Mouse (Mus musculus): Measurements from ENCODE around the gene Map2k5.

The Map2k5 gene

DNA sequence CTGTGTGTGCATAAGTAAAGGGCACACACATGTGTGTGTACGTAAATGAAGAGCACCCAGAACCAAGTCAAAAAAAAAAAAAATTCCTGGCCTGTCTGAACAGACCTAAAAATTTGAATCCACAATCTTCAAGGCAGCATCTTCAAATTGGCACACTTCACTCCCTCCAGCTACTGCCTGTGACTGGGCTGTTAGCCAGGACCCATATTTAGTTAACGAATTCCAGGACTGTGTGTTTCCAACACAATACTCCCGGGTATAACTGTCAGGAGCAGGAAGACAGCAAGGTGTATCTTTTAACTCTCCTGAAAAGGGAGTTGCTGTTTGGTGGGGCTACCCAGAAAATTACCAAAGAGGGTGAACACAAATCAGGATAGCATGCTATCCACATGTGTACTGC is 118.9 kb downstream of the Map2k5 start:
- no peak for DNase-seq (ENCODE audit: inconsistent ontology term)

DNA sequence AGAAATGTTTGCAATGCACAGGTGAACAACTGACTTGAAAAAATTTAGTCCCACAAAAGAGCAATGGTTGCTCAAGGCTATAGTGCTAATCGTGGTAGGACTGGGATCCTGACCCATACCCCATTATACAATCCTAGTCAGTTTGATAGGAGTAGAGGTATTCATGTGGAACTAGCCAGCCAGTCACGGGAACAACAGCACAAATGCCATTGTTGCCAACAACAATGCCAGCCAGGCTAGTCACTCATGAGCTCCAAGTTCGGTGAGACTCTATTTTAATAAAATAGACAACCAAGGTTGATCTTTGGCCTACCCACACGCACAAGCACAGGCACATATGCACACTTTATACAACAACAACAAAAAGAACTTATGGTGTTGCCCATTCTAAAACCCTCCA is 120.0 kb downstream of the Map2k5 start:
- DNase-seq (ENCODE audit: inconsistent ontology term): no peak

DNA sequence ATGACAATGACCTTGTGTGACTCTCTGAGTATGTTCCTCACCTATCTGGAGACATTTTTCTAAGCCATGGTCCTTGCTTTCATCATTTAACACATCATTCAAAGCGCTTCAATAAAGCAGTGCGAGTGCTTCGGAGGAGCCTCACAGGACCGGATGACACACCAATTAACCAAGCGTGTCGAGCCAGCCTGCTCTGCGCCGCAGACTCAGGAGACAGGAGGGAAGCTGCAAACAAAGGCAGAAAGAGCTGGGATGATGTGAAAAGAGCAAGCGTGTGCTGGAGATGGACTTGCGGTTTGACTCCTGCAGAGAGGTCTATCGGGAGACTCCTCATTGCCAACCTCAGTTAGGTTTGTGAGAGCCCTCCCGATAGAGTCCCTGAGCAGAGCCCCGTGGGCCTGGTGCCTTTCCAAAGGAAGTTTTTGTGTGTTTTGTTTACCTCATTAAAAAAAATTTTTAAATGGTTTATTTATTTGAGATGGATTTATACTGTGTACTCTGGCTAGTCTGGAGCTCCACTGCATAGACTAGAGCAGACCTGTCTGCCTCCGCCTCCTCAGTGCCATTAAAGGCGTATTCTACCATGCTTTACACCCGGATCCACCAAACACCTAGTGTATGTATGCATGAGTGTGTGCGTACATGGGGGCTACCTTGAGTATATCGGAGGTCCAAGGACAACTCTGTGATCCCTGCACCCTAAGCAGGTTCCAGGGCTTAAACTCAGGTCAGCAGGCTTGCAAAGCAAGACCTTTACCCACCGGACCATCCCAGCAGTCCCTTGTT is 126.7 kb downstream of the Map2k5 start:
- DNase-seq (ENCODE audit: inconsistent ontology term): peak; percentile 78

GRCm38 (mm10) chr9:63248095-63248787 is 129.5 kb downstream of the Map2k5 start:
- no peak for DNase-seq (ENCODE audit: inconsistent ontology term)

- DNase-seq (ENCODE audit: inconsistent ontology term): no peak
Observed at GRCm38 (mm10) chr9:63246568-63247169, 131.0 kb downstream of the Map2k5 start.

- no peak for DNase-seq (ENCODE audit: inconsistent ontology term)
Observed at GRCm38 (mm10) chr9:63241961-63242360, 135.7 kb downstream of the Map2k5 start.

GRCm38 (mm10) chr9:63241241-63241640 is 136.5 kb downstream of the Map2k5 start:
- DNase-seq (ENCODE audit: inconsistent ontology term): no peak

DNA sequence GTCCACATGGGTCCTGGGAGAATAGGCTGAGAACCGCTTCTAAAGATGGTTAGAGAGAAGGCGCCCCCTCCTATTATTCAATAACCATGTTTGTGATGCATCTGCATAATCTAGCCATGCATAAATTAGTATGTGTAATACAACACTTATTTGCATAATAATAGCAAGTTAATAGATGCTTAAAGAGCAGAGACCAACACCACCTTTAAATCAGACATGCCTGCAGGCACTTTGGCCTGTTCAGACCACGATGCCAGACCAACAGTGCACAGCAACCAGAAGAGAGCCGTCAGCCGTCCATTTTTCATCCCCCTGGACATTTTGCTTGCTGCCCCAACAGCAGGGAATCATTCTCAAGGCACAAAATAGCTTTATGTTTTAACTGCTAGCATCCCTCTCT is 143.3 kb downstream of the Map2k5 start:
- DNase-seq (ENCODE audit: inconsistent ontology term): no peak

GRCm38 (mm10) chr9:63230289-63230688 is 147.4 kb downstream of the Map2k5 start:
- DNase-seq (ENCODE audit: inconsistent ontology term): no peak

DNA sequence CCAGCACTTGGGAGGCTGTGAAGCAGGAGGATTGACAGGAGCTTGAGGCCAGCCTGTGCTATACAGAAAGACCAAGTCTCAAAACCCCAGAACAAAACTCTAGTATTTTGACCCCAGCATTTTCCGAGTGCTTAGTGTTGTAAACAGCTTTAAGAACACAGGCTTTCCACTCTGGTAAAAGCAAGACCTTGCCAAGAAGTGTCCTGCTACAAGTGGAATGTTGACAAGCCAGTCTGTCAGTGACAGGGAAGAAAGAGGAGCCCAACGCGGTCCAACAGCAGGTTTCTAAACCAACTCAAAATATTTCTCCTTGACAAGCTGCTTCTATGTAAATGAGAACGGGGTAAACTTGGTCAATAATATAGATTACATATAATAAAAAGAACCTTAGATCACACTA is 148.6 kb downstream of the Map2k5 start:
- no peak for DNase-seq (ENCODE audit: inconsistent ontology term)

DNA sequence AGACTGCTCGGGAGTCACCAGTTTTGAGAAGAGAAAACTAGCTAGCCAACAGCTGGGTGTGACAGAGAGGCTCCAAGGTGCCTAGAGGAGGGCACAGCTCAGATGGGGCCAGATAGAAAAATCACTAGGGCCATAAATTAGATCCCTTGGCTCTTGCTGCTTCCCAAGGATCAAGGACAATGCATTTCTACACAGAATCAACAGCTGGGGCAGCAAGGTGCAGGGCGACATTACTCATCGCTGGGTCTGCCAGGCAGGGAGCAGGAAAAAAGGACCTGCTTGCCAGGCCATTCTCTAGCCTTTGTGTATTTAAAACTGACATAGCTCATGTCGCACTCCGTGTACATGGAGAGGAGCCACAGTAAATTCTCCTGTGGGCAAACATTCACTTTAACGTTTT is 155.5 kb downstream of the Map2k5 start:
- no peak for DNase-seq (ENCODE audit: inconsistent ontology term)

GRCm38 (mm10) chr9:63219851-63220250 is 157.9 kb downstream of the Map2k5 start:
- DNase-seq (ENCODE audit: inconsistent ontology term): no peak

- DNase-seq (ENCODE audit: inconsistent ontology term): no peak
Observed at GRCm38 (mm10) chr9:63215031-63215430, 162.7 kb downstream of the Map2k5 start.

GRCm38 (mm10) chr9:63206769-63207276 is 170.9 kb downstream of the Map2k5 start:
- no peak for DNase-seq (ENCODE audit: inconsistent ontology term)

DNA sequence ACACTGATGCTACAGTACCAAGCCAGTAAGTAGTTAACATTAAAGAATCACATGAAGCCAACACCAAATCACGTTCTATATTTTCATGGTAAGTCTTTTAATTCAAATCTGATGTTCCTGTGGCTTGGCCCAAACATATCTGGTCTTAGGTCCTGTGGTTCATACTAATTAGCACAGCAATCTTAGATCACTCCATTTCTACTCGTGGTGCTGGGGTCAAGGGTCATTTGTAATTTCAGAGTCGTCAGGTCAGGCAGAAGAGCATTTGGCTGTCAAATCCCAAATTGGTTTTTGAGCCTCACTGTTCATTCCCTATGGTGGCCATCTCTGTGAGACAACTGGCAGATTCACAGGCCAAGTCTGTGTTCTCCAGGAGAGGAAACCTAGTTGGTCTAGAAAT is 174.2 kb downstream of the Map2k5 start:
- DNase-seq (ENCODE audit: inconsistent ontology term): no peak

GRCm38 (mm10) chr9:63201376-63202323 is 176.1 kb downstream of the Map2k5 start:
- peak; percentile 63 for DNase-seq (ENCODE audit: inconsistent ontology term)

- peak; percentile 60 for DNase-seq (ENCODE audit: inconsistent ontology term)
Observed at GRCm38 (mm10) chr9:63197252-63197651, 180.4 kb downstream of the Map2k5 start.

GRCm38 (mm10) chr9:63196114-63196682 is 181.5 kb downstream of the Map2k5 start:
- peak; percentile 64 for DNase-seq (ENCODE audit: inconsistent ontology term)

DNA sequence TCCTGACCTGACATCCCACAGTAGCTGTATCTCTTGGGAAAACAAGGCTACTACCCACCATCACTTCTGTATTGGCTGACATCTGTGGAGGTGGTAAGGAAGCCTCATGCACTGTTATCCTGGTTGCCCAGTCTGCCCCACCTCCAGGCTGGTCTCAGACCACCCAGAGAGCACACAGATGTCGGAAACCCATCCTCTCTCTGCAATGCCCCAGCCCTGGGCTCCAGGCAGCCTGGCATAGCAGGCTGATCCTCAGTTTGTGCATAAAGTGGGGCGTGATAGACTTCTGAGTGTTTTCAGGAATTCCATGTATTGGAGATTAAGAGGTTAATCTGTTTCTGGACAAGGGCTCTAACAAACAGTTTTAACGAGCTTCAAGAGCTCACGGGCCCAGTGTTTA is 182.2 kb downstream of the Map2k5 start:
- no peak for DNase-seq (ENCODE audit: inconsistent ontology term)

DNA sequence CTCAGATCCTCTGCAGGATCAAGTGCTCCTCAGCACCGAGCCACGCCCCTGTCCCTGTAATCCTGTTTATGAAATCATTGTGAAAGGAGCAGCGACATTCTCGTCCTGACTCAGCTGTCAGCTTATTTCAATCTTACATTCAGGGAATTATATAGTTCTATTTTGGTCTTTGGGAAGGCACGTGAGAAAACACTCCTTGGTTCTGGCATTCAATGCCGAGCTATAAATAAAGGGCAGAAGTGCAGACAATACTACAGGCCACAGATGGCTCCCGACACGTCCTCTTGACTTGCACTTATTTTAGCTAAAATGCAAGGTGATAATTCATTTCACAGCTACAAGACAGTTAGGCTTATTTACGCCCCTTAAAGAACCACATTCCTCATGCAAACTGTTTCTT is 182.9 kb downstream of the Map2k5 start:
- DNase-seq (ENCODE audit: inconsistent ontology term): no peak

DNA sequence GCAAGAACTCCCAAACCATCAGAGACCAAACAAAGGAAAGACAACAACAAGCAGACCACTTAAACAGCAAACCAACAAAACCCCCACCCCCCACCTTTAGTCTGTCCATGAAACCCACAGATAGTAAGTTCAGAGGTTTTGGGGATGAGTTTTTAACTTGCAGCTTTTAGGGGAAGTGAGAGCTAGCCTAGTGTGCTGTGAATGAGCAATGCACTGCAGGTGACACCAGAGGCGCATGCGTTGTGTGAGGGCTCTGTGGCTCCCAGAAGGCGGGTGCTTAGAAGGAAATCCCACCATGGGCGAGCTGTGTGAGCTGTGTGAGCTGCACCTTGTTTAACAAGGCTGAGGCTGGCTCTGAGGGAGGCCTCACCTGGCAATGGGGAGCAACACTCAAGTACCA is 184.9 kb downstream of the Map2k5 start:
- DNase-seq (ENCODE audit: inconsistent ontology term): no peak

Data from Muller cell, postnatal 12 days (primary cell).